Mouse (Mus musculus) limb, embryonic 13.5 days (tissue): ENCODE results near the gene Grtp1. TPM values are rescaled to one million over a fixed set of nuclear protein-coding genes. Genes with fewer than 3 reads are reported as not detected.
A peak's percentile ranks its signal among the peaks of the same experiment; 100 is the strongest.

ENCODE experiments used
- ATAC-seq: fragments of 200-750 bp; cut with Nextera tagmentation; 2 replicates; pipeline ENCODE4 v1.8.0; 2017; ENCODE audit warnings: low read depth, moderate number of reproducible peaks, moderate TSS enrichment; ENCODE audit not compliant: low FRiP score
- H3K27ac ChIP-seq: fragments of 300-500 bp; sonication (generic); 2 replicates; pipeline ENCODE4 v1.5.1; 2015; ENCODE audit warnings: inconsistent platforms, mild to moderate bottlenecking, moderate library complexity
- H3K27me3 ChIP-seq: fragments of 300-500 bp; sonication (generic); 2 replicates; pipeline ENCODE4 v1.6.1; 2015; ENCODE audit warnings: mild to moderate bottlenecking, inconsistent platforms
- H3K36me3 ChIP-seq: fragments of 300-500 bp; sonication (generic); 2 replicates; pipeline ENCODE4 v1.6.1; 2015; ENCODE audit warnings: inconsistent platforms, mild to moderate bottlenecking, moderate library complexity
- H3K4me1 ChIP-seq: fragments of 300-500 bp; sonication (generic); 2 replicates; pipeline ENCODE4 v1.6.1; 2015; ENCODE audit warnings: inconsistent platforms
- H3K4me2 ChIP-seq: fragments of 300-500 bp; sonication (generic); replicated peaks from 2 replicates; pipeline ENCODE4 v1.6.1; 2015; ENCODE audit warnings: inconsistent platforms, mild to moderate bottlenecking, moderate library complexity
- H3K4me3 ChIP-seq: fragments of 300-500 bp; sonication (generic); 2 replicates; pipeline ENCODE4 v1.5.1; 2015; ENCODE audit warnings: moderate library complexity, mild to moderate bottlenecking, inconsistent platforms
- H3K9ac ChIP-seq: fragments of 300-500 bp; sonication (generic); 2 replicates; pipeline ENCODE4 v1.6.1; 2015; ENCODE audit warnings: mild to moderate bottlenecking, inconsistent platforms
- H3K9me3 ChIP-seq: fragments of 300-500 bp; sonication (generic); 2 replicates; pipeline ENCODE4 v1.6.1; 2016; ENCODE audit warnings: inconsistent platforms
- WGBS: fragments of 180-500 bp; shearing (Covaris S2); methylation state at CpG from one replicate; pipeline ENCODE4 v1.1.7; 2015; 5-methylcytosine and 5-hydroxymethylcytosine counted together
- polyA plus RNA-seq: library from polyadenylated mRNA; unstranded; fragments of >200 nt; fragmentation: Nextera tagmentation; extraction: Ambion mirVana; gene quantifications from 2 replicates; pipeline ENCODE4 v1.2.1, GENCODE M21; 2015

Grtp1 gene
- polyA plus RNA-seq, 1 experiment from 2014 or later = 16.9 TPM

DNA sequence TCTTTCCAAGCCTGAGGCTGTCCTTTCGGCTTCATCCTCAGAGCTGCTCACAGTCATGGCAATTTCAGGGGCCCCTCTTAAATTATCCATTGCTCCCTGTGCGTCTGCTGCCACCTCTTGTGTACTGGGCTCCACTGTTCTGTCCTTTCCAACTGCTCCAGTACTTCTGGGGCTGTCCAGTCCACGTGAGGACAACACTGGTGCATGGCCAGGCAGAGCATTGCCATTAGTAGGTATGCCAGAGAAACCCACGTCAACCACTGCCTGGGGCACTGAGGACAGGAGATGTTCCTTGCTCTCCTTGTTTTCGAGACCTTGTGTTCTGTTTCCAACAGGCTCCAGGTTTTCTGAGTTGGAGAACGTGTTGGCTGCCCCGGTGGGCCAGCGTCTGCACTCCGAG is 24.0 kb upstream of the Grtp1 start:
- Histone ChIP-seq H3K4me3 (no peak overlapping the region), H3K36me3 (no peaks in the 10 kb centered on the region), H3K4me1 (peaks cover 19% of the 10 kb centered on the region), H3K4me2 (no peak overlapping the region), H3K9me3 (no peaks in the 10 kb centered on the region), H3K27me3 (no peaks in the 10 kb centered on the region), H3K9ac (no peak overlapping the region), H3K27ac (no peak overlapping the region)
- no peak for ATAC-seq
- 79% methylated on average over 9 of the region's 9 CpGs for WGBS

GRCm38 (mm10) chr8:13218441-13218840 is 18.0 kb upstream of the Grtp1 start:
- no peaks in the 10 kb centered on the region for H3K36me3 ChIP-seq
- H3K4me2 ChIP-seq = no peak overlapping the region
- H3K9me3 ChIP-seq = no peaks in the 10 kb centered on the region
- no peak overlapping the region for H3K4me3 ChIP-seq
- H3K9ac ChIP-seq = no peak overlapping the region
- 82% methylated on average over 4 of the region's 4 CpGs for WGBS
- H3K27me3 ChIP-seq = no peaks in the 10 kb centered on the region
- no peak for ATAC-seq
- no peak overlapping the region for H3K27ac ChIP-seq
- H3K4me1 ChIP-seq = peaks cover 8% of the 10 kb centered on the region

DNA sequence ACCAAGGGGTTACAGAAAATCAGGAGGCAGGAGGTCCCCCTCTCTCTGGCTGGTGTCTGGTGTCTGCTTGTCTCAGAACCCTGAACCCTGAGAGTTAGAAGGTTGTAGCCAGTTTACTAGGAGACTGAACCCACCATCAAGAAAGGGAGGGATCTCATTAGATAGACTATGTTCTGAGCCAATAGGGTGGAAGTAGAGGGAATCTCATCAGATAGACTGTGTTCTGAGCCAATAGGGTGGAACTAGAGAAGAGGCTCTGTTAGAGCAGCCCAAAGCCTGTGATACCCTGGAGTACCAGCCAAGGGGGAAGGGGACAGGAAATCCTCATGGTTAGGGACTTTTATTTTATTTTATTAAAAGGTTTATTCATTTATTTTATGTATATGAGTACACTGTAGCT is 17.6 kb upstream of the Grtp1 start:
- no peaks in the 10 kb centered on the region for H3K9me3 ChIP-seq
- no peak overlapping the region for H3K4me3 ChIP-seq
- no peak for ATAC-seq
- H3K9ac ChIP-seq = no peak overlapping the region
- H3K4me2 ChIP-seq = no peak overlapping the region
- H3K27ac ChIP-seq = no peak overlapping the region
- peaks cover 13% of the 10 kb centered on the region for H3K4me1 ChIP-seq
- no peaks in the 10 kb centered on the region for H3K36me3 ChIP-seq
- H3K27me3 ChIP-seq = no peaks in the 10 kb centered on the region

DNA sequence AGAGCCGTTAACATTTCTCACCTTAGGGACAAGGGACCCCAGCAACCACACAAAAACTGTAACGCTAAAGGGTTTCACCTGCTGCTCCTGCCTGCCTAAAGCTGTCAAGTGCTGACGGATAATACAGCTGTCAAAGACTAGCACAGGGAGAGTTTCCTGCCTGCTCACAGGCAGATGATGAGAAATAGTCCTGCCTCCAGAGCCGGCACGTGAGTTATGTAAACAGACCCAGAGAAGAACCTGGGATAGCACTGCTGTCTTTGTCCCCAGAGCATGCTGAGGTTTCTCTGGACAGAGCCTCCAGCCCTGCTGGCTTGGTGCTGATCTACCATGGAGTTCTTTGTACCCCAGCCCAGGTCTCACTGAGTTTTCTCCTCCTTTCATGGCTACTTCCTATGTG is 16.7 kb upstream of the Grtp1 start:
- no peak overlapping the region for H3K4me2 ChIP-seq
- H3K9ac ChIP-seq = no peak overlapping the region
- no peak overlapping the region for H3K4me3 ChIP-seq
- H3K27ac ChIP-seq = no peak overlapping the region
- WGBS = 28% methylated on average over 5 of the region's 5 CpGs
- no peaks in the 10 kb centered on the region for H3K36me3 ChIP-seq
- H3K9me3 ChIP-seq = no peaks in the 10 kb centered on the region
- no peak for ATAC-seq
- no peaks in the 10 kb centered on the region for H3K27me3 ChIP-seq
- H3K4me1 ChIP-seq = peaks cover 13% of the 10 kb centered on the region

- WGBS = 64% methylated on average over 8 of the region's 8 CpGs
- no peak overlapping the region for H3K9ac ChIP-seq
Observed at GRCm38 (mm10) chr8:13216386-13216785, 16.0 kb upstream of the Grtp1 start.

DNA sequence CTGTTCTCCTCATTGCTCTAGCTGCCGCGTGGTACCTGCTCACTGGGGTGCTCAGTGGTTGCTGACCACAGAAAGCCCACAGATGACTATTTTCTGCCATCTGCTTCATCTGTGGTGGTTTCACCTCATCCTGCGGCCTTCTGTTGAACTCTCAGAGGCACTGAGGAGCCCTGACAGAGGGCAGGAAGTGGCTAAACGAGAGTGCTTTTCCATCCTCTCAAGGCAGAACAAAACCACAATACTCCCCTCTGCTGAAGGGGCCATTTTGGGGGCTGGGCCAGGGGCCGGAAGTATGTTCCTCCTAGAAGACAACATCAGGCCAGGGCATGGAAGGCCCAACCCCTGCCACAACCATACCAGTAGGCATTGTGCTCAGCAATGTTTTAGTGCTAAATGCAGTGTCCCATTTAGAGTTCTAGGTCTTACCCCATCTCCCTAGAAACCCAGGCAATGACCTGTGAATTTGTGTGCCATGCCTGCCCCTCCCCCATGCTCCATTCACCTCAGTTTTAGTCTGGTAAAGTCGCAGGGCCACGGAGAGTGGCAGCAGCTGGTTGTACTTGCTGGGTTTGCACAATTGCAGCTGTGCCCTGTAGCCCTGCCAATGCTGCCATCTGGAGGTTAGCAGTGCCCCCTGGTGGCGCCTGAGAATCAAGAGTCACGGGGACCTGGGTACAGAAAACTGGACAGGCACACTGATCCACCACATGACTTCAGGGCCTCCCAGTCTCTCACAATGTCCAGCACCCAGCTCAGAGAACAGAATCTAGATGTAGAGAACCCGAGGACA is 13.3 kb upstream of the Grtp1 start:
- Histone ChIP-seq H3K4me2 (peak overlapping the region; percentile 46), H3K9me3 (no peaks in the 10 kb centered on the region), H3K4me1 (peaks cover 13% of the 10 kb centered on the region), H3K27ac (no peak overlapping the region), H3K9ac (no peak overlapping the region), H3K36me3 (no peaks in the 10 kb centered on the region), H3K4me3 (no peak overlapping the region), H3K27me3 (no peaks in the 10 kb centered on the region)
- ATAC-seq = peak; percentile 57
- WGBS = 19% methylated on average over 10 of the region's 10 CpGs

More at GRCm38 (mm10) chr8:13216386-13216785, 16.0 kb upstream of the Grtp1 start:
- Histone ChIP-seq H3K36me3 (no peaks in the 10 kb centered on the region), H3K27me3 (no peaks in the 10 kb centered on the region), H3K27ac (no peak overlapping the region), H3K4me1 (peaks cover 13% of the 10 kb centered on the region), H3K4me3 (no peak overlapping the region), H3K4me2 (no peak overlapping the region), H3K9me3 (no peaks in the 10 kb centered on the region)
- no peak for ATAC-seq

GRCm38 (mm10) chr8:13209770-13210169 is 9.3 kb upstream of the Grtp1 start:
- Histone ChIP-seq H3K9ac (no peak overlapping the region), H3K4me1 (peaks cover 13% of the 10 kb centered on the region), H3K36me3 (no peaks in the 10 kb centered on the region), H3K4me3 (no peak overlapping the region), H3K4me2 (no peak overlapping the region), H3K27ac (no peak overlapping the region), H3K9me3 (no peaks in the 10 kb centered on the region), H3K27me3 (peaks cover 5% of the 10 kb centered on the region; the same call in 1 of the 2 replicates)
- WGBS = 46% methylated on average over 1 of the region's 1 CpGs
- ATAC-seq = no peak

GRCm38 (mm10) chr8:13208627-13209355 is 8.4 kb upstream of the Grtp1 start:
- no peak for ATAC-seq
- Histone ChIP-seq H3K4me3 (no peak overlapping the region), H3K9ac (no peak overlapping the region), H3K9me3 (no peaks in the 10 kb centered on the region), H3K4me2 (no peak overlapping the region), H3K27me3 (peaks cover 7% of the 10 kb centered on the region; the same call in 1 of the 2 replicates), H3K4me1 (peaks cover 12% of the 10 kb centered on the region), H3K36me3 (no peaks in the 10 kb centered on the region), H3K27ac (no peak overlapping the region)
- WGBS = 44% methylated on average over 6 of the region's 6 CpGs

- 24% methylated on average over 5 of the region's 5 CpGs for WGBS
- Histone ChIP-seq H3K27ac (no peak overlapping the region), H3K4me2 (no peak overlapping the region), H3K27me3 (peaks cover 30% of the 10 kb centered on the region), H3K4me3 (no peak overlapping the region), H3K9ac (no peak overlapping the region), H3K4me1 (0 out of 2 replicates have a peak, but pooled peaks cover 5% of the 10 kb centered on the region), H3K9me3 (no peaks in the 10 kb centered on the region), H3K36me3 (no peaks in the 10 kb centered on the region)
- no peak for ATAC-seq
Observed at GRCm38 (mm10) chr8:13206290-13206689, 5.9 kb upstream of the Grtp1 start.

- no peak overlapping the region for H3K4me3 ChIP-seq
- no peaks in the 10 kb centered on the region for H3K9me3 ChIP-seq
- H3K9ac ChIP-seq = no peak overlapping the region
- no peak overlapping the region for H3K27ac ChIP-seq
- H3K4me1 ChIP-seq = peaks cover 12% of the 10 kb centered on the region; the same call in 1 of the 2 replicates
- no peak for ATAC-seq
- no peak overlapping the region for H3K4me2 ChIP-seq
- no peaks in the 10 kb centered on the region for H3K36me3 ChIP-seq
- H3K27me3 ChIP-seq = peaks cover 40% of the 10 kb centered on the region
- 92% methylated on average over 5 of the region's 5 CpGs for WGBS
Observed at GRCm38 (mm10) chr8:13205311-13205710, 4.9 kb upstream of the Grtp1 start.

DNA sequence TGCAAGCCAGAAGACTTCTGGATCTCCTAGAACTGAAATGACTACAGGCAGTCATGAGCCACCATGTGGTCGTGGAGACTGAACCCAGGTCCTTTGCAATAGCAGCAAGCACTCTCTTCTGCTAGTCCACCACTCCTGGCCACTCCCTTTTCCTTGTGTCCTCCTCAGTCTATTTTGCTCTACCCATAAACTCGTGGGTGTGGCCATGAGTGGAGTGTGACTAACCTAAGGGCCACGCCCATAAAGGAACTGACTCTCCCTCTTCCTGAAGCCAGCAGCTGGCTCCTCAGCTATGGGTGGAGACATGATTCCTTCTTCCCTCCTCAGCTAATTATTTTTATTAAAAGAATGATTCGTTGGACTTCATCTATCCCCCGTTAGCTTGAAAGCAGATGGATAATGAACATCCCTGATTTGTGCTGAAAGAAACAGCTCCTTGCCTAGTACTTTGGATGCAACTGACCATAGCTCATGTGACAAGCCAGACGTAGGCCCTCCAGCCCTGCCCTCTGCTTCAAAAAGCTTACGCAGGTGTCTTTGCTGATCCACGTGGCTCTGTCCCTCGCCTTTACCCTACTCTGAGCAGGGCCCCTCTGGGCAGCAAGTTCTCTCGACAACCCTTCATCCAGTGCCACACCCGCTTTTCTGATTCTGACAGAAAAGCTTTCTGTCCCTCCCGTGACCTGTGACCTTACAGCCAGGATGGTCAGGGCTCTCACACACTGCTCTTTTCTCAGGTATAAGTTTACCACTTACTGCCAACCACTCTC is 4.1 kb upstream of the Grtp1 start:
- Histone ChIP-seq H3K9me3 (no peaks in the 10 kb centered on the region), H3K4me2 (no peak overlapping the region), H3K27ac (no peak overlapping the region), H3K4me3 (no peak overlapping the region), H3K9ac (no peak overlapping the region), H3K27me3 (peaks cover 47% of the 10 kb centered on the region), H3K4me1 (peaks cover 15% of the 10 kb centered on the region), H3K36me3 (no peaks in the 10 kb centered on the region)
- no peak for ATAC-seq
- WGBS = 72% methylated on average over 12 of the region's 12 CpGs

DNA sequence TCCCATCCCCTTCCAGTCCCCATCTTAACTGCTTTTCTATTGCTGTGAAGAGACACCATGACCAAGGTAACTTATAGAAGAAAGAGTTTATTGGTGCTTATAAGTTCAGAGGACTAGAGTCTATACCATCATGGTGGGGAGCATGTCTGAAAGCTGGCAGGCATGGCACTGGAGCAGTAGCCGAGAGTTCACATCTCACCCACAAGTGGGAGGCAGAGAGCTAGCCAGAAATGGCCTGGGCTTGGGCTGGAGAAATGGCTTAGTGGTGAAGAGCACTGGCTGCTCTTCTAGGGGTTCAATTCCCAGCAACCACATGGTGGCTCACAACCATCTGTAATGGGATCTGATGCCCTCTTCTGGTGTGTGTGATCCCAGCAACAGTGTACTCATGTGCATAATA is 3.1 kb upstream of the Grtp1 start:
- no peak for ATAC-seq
- WGBS = 61% methylated on average over 1 of the region's 1 CpGs
- Histone ChIP-seq H3K4me1 (peaks cover 17% of the 10 kb centered on the region), H3K4me3 (no peak overlapping the region), H3K9ac (no peak overlapping the region), H3K4me2 (no peak overlapping the region), H3K27ac (no peak overlapping the region), H3K27me3 (peaks cover 51% of the 10 kb centered on the region), H3K36me3 (no peaks in the 10 kb centered on the region), H3K9me3 (no peaks in the 10 kb centered on the region)
